Mouse (Mus musculus) layer of hippocampus, adult 8-10 months (tissue): ENCODE measurements around the gene Gm11032. TPM values are rescaled to one million over a fixed set of nuclear protein-coding genes. Genes with fewer than 3 reads are reported as not detected.
"Not testable (repeated sequence)": the region's sequence is repeated elsewhere in the genome, so short reads cannot be mapped to it uniquely, and the experiment has no call there.

Experiments used
- DNase-seq, 2 experiments: peaks; one replicate each; pipeline ENCODE4 v3.0.0; 2022; ENCODE audit warnings: low spot score in 2 of 2
- total RNA-seq, 4 experiments: library from RNA; stranded (reverse); gene quantifications; 2 replicates each; pipeline ENCODE4 v1.2.4; 2022

Gene Gm11032
- total RNA-seq, 4 experiments from 2014 or later = not detected

GRCm38 (mm10) chr11:4622997-4623396 lies 3.1 kb downstream of the Gm11032 start:
- no peak for DNase-seq

DNA sequence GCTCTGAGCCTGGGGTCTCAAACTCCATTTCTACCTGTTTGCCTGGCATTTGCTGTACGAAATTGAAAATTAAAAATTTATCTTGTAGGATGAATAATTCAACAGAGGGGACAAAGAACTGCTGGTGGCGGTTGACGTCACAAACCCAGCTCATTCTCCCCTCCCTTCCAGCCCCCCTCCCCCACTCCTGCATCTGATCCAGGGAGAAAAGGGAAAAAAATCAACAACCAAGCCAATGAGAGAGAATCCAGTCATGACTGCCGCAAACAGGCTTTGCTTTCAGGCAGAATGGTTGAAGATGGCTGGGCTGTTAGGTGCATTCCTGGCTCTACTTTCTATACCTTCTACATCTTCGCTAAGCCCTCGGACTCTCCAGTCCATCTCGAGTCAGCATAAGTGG lies 6.1 kb downstream of the Gm11032 start:
- no peak for DNase-seq

DNA sequence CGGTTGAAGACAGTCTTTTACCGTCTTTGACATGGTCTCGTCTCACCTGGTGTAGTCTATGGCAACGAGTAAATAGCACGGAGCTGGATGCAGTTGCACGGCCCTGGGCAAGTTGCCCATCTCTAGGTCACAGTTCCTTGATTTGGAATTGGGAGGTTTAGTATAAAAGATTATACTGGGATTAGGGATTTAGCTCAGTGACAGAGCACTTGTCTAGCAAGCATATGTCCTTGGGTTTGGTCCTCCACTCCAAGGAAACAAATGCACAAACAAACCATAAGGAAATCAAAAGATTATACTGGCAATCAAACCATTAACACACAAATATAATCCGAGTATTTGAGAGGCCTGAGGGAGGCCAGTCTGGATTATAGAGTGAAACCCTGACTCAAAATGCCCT lies 7.8 kb downstream of the Gm11032 start:
- DNase-seq = no peak

DNA sequence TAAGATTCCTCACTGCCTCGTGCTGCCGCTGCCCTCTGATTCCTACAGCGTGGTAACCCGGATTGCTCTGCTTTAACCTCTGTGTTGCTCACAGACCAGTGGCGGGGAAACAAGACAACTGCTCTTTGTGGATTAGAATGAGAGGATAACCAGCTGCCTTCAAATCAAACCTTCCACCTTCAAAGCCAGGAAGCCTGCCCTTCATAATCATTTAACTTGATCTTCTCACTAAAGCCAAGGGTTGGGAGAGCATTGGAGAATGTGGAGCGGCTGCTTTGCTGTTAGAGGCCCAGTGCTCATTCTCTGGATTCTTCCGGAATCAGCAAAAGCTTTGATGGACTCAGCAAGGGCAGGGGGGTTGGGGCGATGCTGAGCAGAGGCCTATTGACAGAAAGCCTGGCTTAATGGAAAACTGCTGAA lies 10.0 kb downstream of the Gm11032 start:
- DNase-seq = no peak

DNA sequence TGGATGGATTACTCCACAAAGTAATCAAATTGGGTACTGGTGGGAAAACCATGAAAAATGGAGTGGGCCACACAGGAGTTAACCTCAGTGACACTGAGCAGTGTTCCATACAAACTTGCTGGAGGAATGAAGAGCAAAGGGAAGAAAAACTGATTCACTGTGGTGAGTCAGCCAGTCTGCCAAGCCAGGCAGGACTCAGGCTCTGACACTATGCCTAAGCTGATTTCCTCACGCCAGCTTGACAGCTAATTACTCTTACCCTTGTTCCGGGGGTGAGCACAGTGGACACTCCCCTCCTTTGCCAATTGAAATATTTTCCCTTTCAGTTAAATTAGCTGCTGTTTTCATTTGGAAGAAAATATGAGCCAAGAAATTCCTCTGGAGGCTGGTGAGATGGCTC lies 13.6 kb downstream of the Gm11032 start:
- no peak for DNase-seq

DNA sequence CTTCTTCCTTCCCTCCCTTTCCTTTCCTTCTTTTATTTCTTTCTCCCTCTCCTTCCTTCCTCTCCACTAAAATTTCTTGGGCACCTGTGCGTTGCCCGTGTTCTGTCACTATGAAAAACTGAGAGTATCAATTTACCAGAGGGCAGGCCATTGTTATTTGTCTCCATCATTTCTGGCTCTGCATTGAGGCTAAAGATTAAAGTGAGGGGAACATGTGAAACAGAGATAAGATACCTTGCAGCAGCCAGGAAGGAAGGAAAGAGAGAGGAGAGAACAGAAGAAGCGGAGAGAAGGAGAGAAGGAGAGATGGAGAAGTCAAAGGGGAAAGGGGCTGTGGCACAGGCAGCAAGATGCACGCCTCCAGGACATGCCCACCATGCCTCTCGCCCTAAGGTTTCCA lies 14.5 kb downstream of the Gm11032 start:
- DNase-seq = no peak

DNA sequence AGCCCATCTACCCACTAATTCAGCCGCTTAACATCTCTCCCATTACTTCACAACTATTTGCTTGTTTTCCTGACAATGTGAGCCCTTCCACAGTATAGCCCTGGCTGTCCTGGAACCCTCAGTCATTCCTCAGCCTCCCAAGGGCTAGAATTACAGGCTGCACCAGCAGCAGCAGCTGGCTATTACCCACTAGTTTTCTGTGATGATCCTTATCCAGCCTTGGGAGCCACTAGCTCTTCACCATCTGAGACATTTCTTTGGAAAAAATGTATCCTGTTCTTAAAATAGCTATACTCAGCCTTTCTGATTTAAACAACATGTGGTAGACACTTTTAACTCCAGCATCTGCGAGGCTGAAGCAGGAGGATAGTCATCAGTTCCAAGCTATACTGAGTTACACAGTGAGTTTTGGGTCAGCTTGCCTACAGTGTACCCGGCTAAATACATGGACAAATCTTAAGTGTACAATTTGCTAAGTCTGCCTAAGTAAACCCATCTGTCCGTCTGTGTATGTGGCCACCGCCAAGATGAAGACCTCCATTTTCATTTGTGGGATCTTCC lies 17.0 kb downstream of the Gm11032 start:
- DNase-seq = no peak

- DNase-seq = peak; percentile 80 to 83
These were observed 17.8 kb downstream of the Gm11032 start, which contains the start of gene Ascc2 for GRCm38 (mm10) chr11:4637534-4638234. Ascc2 (plus strand) TSS chr11:4637747.

- DNase-seq = no peak
These were observed 18.4 kb downstream of the Gm11032 start for GRCm38 (mm10) chr11:4638261-4638660.

- no peak for DNase-seq
These were observed 21.3 kb downstream of the Gm11032 start for GRCm38 (mm10) chr11:4641185-4641584.

GRCm38 (mm10) chr11:4643722-4644121 lies 23.9 kb downstream of the Gm11032 start:
- DNase-seq = no peak

DNA sequence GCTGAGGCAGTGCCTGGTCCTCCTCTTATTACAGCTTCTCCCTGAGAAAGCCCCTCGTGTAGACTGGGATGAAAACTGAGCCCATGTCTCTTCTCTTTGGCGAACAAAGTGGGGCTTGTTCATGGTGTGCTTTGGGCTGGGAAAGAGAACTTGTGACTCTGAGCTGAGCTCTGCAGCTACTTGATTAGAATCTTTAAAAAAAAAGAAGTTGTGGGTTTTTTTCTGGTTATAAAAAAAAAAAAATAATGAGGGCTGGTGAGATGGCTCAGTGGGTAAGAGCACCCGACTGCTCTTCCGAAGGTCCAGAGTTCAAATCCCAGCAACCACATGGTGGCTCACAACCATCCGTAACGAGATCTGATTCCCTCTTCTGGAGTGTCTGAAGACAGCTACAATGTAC lies 25.3 kb downstream of the Gm11032 start:
- not testable (repeated sequence) for DNase-seq

GRCm38 (mm10) chr11:4646409-4646808 lies 26.5 kb downstream of the Gm11032 start:
- no peak for DNase-seq

DNA sequence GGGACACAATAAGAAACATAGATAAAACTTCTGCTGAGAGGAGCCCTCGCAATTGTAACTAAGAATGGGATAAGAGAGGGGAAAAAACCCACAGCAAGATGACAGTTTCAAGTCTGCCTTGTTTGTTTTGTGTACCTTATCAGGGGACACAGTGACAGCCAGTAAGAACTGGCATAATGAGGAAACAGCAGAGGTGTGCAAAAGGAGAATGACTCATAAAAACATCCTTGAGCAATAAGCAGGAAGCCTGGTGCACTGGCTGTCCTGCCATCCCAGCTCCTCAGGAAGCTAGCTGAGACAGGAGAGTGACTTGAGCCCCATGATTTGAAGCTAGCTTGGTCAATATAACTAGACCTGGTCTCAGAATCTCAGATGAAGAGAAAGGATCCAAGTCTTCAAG lies 40.0 kb downstream of the Gm11032 start:
- DNase-seq = no peak

DNA sequence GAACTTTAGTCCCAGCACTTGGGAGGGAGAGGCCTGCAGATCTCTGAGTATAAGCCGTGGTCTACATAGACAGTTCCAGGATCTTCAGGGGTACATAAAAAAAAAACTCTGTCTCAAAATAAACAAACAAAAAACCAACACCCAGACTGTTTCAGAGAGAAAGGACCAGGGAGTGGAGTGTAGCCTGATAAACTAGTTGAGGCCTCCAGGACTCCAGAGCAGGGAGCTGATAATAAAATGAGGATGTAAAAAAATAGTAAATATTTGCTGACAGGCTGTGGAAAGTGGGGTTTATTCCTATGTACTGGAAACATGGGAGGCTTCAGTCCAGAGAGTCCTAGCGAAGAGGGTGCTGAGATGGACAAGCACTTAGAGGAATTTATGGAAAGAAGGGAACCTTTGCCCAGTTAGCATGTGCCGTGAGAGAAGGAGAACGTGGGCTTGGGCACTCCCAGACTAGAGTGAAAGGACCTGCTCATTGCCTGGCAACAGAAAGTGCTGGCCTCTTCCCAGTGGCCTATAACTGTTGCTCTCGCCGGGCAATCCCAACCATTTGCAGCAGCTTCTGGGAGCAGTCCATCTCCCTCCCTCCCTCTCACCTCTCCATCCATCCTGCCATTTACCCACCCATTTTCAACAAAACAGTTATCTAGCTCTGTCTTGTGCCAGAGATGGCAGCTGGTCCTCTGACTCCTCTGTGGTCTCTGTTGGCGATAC lies 40.6 kb downstream of the Gm11032 start:
- DNase-seq = no peak

DNA sequence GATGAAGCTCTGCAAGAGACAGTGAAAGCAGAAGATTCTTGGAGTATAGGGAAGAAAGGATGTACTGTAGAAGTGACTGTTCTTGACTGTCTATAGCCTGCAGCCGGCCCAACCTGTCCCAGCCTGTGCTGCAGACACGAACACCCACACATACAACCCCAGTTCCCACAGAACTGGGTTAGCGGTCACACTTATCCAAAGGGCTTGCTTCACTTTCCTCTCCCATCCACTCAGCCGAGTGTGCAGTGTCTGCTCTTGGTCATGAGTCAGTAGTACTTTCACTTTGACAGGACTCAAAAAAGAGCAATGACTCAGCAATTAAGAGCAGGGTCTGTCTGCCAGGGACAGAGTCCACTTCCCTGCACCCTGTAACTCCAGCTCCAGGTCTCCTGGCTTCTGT lies 41.5 kb downstream of the Gm11032 start:
- no peak for DNase-seq

DNA sequence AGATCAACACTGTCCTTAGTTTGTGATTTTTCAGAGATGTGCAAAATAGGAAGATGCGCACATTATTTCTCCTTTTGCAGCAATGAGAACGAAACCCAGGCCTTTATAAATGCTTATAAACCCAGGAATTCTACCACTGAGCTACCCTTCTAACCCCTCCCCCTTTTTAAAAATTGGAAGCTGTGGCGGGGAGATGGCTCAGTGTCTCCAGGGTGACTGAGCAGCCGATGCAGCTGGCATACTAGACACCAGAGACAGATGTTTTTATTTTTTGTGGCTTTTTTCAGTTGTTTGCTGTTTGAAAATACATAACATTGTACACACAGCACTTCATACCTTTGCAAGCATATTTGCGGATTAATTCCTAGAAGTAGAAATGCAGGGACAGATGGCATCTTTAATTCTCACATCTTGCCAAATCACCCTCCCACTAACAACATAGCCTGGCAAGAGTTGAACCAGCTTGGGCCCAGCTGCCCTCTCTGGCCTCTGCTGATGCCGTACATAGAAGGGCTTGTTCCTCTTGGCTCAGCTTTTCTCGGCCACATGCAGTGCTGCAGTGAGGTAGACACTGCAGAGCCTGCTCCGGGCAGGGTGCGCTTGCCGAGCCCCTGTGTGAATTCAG lies 42.1 kb downstream of the Gm11032 start:
- no peak for DNase-seq

- no peak for DNase-seq
These were observed 42.6 kb downstream of the Gm11032 start for GRCm38 (mm10) chr11:4662496-4662878.
